Mouse (Mus musculus) spleen, adult 2 months (tissue): ENCODE measurements around the gene Fas. TPM values are rescaled to one million over a fixed set of nuclear protein-coding genes. Genes with fewer than 3 reads are reported as not detected.

Experiments used
- DNase-seq, 2 experiments: peaks; one replicate each; pipeline versions ENCODE4 v3.0.0 to v3.0.0-alpha.2; 2012 to 2021; ENCODE audit warnings: low spot score in 2 of 2, low read depth in 1 of 2
- H3K27ac ChIP-seq: fragments of 200-500 bp; 2 replicates; pipeline ENCODE4 v1.5.1; 2012; ENCODE audit warnings: low read length, inconsistent platforms; ENCODE audit not compliant: insufficient read depth
- H3K27me3 ChIP-seq: fragments of 200-500 bp; 2 replicates; pipeline ENCODE4 v1.6.1; 2012; ENCODE audit warnings: mild to moderate bottlenecking, moderate library complexity, low read length, inconsistent platforms; ENCODE audit not compliant: control insufficient read depth, insufficient read depth
- H3K36me3 ChIP-seq: fragments of 200-500 bp; 2 replicates; pipeline ENCODE4 v1.6.1; 2012; ENCODE audit warnings: mild to moderate bottlenecking, low read length, inconsistent platforms; ENCODE audit not compliant: control insufficient read depth, insufficient read depth
- H3K4me1 ChIP-seq: fragments of 200-500 bp; 2 replicates; pipeline ENCODE4 v1.6.1; 2011; ENCODE audit warnings: inconsistent platforms; ENCODE audit not compliant: control insufficient read depth, insufficient read depth, insufficient read length
- H3K4me3 ChIP-seq: fragments of 200-500 bp; 2 replicates; pipeline ENCODE4 v1.5.1; 2011; ENCODE audit warnings: mild to moderate bottlenecking, inconsistent platforms; ENCODE audit not compliant: insufficient read depth, insufficient read length; ENCODE audit errors: extremely low read depth
- CTCF ChIP-seq: fragments of 200-500 bp; IDR thresholded peaks from 2 replicates; pipeline ENCODE4 v1.5.1; 2011; ENCODE audit warnings: mild to moderate bottlenecking, inconsistent platforms; ENCODE audit not compliant: insufficient read depth, insufficient read length, insufficient replicate concordance; ENCODE audit errors: extremely low read depth
- POLR2A ChIP-seq: fragments of 200-500 bp; IDR thresholded peaks from 2 replicates; pipeline ENCODE4 v1.6.1; 2011; ENCODE audit warnings: low read depth, low read length, inconsistent platforms
- WGBS: fragments of 180-500 bp; shearing (Covaris S2); methylation state at CpG from one replicate; pipeline ENCODE4 v1.1.7; 2018; 5-methylcytosine and 5-hydroxymethylcytosine counted together
- polyA plus RNA-seq: library from polyadenylated mRNA; depleted of rRNA; stranded (reverse); fragments of >200 nt; gene quantifications from 2 replicates; pipeline ENCODE4 v1.2.3, GENCODE M21; 2012

The Fas gene
- polyA plus RNA-seq, 1 experiment, result 1.1 TPM

- H3K27me3 ChIP-seq, result no peaks in the 10 kb centered on the region
- no peak overlapping the region for H3K27ac ChIP-seq
- 75% methylated on average over 2 of the region's 2 CpGs for WGBS
- TF ChIP-seq CTCF (no peak), POLR2A (no peak)
- H3K4me3 ChIP-seq, result no peak overlapping the region
- H3K36me3 ChIP-seq, result 0 out of 2 replicates have a peak, but pooled peaks cover 1% of the 10 kb centered on the region
- H3K4me1 ChIP-seq, result no peaks in the 10 kb centered on the region
- DNase-seq, result no peak
Observed at GRCm38 (mm10) chr19:34300430-34300829, 10.0 kb downstream of the Fas start.

DNA sequence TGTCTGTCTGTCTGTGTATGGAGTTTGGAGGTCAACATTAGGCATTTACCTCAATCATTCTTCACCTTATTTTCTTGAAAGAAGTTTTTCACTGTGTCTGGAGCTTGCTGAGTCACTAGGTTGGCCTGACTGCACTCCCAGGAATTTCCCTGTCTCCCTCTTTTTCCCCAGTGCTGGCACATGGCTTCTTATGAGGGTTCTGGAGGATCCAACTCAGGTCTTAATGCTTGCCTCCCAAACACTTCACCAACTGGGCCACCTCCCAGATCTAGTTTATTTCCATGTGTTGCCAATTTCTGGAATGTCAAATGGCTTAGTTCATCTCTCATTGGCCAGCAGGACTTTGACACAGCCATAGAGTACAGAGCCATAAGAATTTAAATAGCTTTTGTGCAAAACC lies 14.5 kb downstream of the Fas start:
- H3K27ac ChIP-seq, result no peak overlapping the region
- no peaks in the 10 kb centered on the region for H3K36me3 ChIP-seq
- no peaks in the 10 kb centered on the region for H3K4me1 ChIP-seq
- no peak for TF ChIP-seq POLR2A
- no peak for TF ChIP-seq CTCF
- H3K4me3 ChIP-seq, result no peak overlapping the region
- no peaks in the 10 kb centered on the region for H3K27me3 ChIP-seq
- no peak for DNase-seq

DNA sequence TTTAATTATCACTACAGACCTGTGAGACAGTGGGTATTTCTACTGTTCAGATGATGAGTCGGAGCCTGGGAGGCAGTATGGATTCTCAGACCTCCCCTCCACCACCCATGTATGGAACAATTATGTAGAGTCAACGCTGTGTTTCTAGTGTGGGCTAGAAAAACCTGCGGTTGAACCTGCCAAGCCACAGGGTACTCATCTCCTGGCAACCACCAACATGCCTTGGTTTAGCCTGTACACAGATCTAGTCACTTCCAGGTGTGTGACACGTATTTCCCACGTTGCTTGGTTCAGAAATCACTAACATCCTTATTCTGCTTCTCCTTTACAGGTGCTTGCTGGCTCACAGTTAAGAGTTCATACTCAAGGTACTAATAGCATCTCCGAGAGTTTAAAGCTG lies 16.3 kb downstream of the Fas start:
- H3K27me3 ChIP-seq, result no peaks in the 10 kb centered on the region
- WGBS, result 66% methylated on average over 6 of the region's 6 CpGs
- TF ChIP-seq POLR2A (no peak), CTCF (no peak)
- H3K36me3 ChIP-seq, result no peaks in the 10 kb centered on the region
- H3K4me3 ChIP-seq, result no peak overlapping the region
- H3K4me1 ChIP-seq, result no peaks in the 10 kb centered on the region
- no peak overlapping the region for H3K27ac ChIP-seq
- DNase-seq, result peak in 1 of 2 experiments; percentile 28

DNA sequence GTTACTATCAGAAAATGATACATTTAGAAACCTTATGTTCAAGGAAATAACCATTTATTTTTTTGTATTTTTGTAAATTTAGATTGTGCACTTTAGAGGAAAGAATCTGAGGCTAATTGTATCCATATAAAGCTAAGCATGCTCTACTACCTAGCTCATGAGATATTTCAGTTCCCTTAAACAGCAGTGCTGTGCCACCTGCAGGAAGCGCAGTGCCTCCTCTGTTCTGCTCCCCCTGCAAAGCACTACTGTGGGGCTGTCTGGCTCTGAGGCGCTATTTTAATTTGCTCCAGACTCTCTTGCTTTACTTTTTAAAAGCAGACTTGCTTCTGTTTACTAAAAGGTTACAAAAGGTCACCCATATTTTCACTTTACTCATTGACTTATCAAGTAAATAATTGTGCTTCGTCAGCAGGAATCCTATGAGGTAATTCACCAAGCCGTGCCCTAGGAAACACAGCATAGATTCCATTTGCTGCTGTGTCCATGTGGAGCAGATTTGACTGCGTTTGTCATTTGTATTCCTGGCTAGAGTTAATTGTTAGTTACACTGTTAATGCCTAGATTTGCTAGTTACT lies 21.8 kb downstream of the Fas start:
- Histone ChIP-seq H3K36me3 (no peaks in the 10 kb centered on the region; the same call in 1 of the 2 replicates), H3K27me3 (no peaks in the 10 kb centered on the region), H3K27ac (no peak overlapping the region), H3K4me3 (no peak overlapping the region), H3K4me1 (no peaks in the 10 kb centered on the region)
- 82% methylated on average over 5 of the region's 5 CpGs for WGBS
- TF ChIP-seq POLR2A, result no peak
- peak; percentile 33; the same call in 1 of the 2 replicates for TF ChIP-seq CTCF
- no peak for DNase-seq

GRCm38 (mm10) chr19:34328051-34328450 lies 37.6 kb downstream of the Fas start:
- H3K4me1 ChIP-seq, result no peaks in the 10 kb centered on the region
- no peak for TF ChIP-seq POLR2A
- TF ChIP-seq CTCF, result no peak
- no peak for DNase-seq
- H3K4me3 ChIP-seq, result no peak overlapping the region
- H3K27ac ChIP-seq, result no peak overlapping the region
- 62% methylated on average over 3 of the region's 3 CpGs for WGBS
- H3K27me3 ChIP-seq, result no peaks in the 10 kb centered on the region
- H3K36me3 ChIP-seq, result no peaks in the 10 kb centered on the region; the same call in 1 of the 2 replicates

GRCm38 (mm10) chr19:34334300-34334699 lies 43.8 kb downstream of the Fas start:
- H3K4me1 ChIP-seq, result no peaks in the 10 kb centered on the region
- H3K27ac ChIP-seq, result no peak overlapping the region
- peak; percentile 33 to 61 for DNase-seq
- no peaks in the 10 kb centered on the region for H3K36me3 ChIP-seq
- no peak overlapping the region for H3K4me3 ChIP-seq
- peak; percentile 88; the same call in 1 of the 2 replicates for TF ChIP-seq CTCF
- TF ChIP-seq POLR2A, result no peak
- 1% methylated on average over 2 of the region's 2 CpGs for WGBS
- no peaks in the 10 kb centered on the region for H3K27me3 ChIP-seq

GRCm38 (mm10) chr19:34344702-34345101 lies 54.2 kb downstream of the Fas start:
- Histone ChIP-seq H3K27me3 (no peaks in the 10 kb centered on the region), H3K4me1 (no peaks in the 10 kb centered on the region), H3K36me3 (no peaks in the 10 kb centered on the region), H3K4me3 (no peak overlapping the region), H3K27ac (no peak overlapping the region)
- DNase-seq, result no peak
- WGBS, result 74% methylated on average over 2 of the region's 2 CpGs
- TF ChIP-seq CTCF (no peak), POLR2A (no peak)
